33 mouse cellular contexts compared by ENCODE assay signal in the genomic region with DNA sequence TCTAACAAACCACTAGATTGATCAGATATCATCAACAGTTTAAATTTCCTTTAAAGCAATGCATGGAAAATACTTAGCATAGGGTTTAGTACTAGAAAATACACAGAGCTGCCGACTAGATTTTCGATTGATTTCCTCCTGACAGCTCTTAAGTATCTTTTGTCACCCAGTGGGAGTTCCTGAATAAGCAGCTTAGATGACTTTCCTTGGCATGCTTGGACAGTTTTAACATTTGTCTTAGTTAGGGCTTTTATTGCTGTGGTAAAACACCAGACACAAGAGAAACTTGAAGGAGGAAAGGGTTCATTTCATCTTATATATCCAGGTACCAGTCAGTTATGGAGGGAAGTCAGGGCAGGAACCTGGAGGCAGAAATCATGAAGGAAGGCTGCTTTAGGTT.
"Had no signal": no experiment of that assay in that cellular context is flagged by ENCODE, and none has a peak within 500 bp of the region (broad histone marks: within the 10 kb centered on the region; RNA-seq: fewer than 3 reads in every experiment).

No protein-coding gene starts in this region.

- DNase-seq: left cerebral cortex, postnatal 4 days; liver; liver, embryonic 13.5 days; liver, postnatal 0 days; lung, adult 18-20 months; lung, adult 2 months; lung, embryonic 14.5 days; lung, postnatal 10 days; lung, postnatal 14 days; lung, postnatal 36 days; lung, postnatal 4 days; midbrain, embryonic 14.5 days had no signal

- H3K27ac ChIP-seq: limb, embryonic 10.5 days; limb, embryonic 12.5 days; limb, embryonic 13.5 days; limb, embryonic 15.5 days; liver, embryonic 12.5 days; liver, embryonic 13.5 days; liver, embryonic 14.5 days; liver, embryonic 15.5 days; lung, embryonic 15.5 days; macrophage; midbrain, embryonic 10.5 days; midbrain, embryonic 12.5 days; midbrain, embryonic 13.5 days; midbrain, embryonic 15.5 days; neural tube, embryonic 12.5 days; neural tube, embryonic 13.5 days had no signal

- H3K36me3 ChIP-seq: limb, embryonic 10.5 days; limb, embryonic 12.5 days; limb, embryonic 13.5 days; limb, embryonic 15.5 days; liver, embryonic 12.5 days; liver, embryonic 13.5 days; liver, embryonic 15.5 days; lung, embryonic 15.5 days; midbrain, embryonic 10.5 days; midbrain, embryonic 12.5 days; midbrain, embryonic 13.5 days; midbrain, embryonic 15.5 days; neural tube, embryonic 12.5 days; neural tube, embryonic 13.5 days had no signal

- H3K9me3 ChIP-seq: limb, embryonic 10.5 days; limb, embryonic 12.5 days; limb, embryonic 13.5 days; limb, embryonic 15.5 days; liver, embryonic 12.5 days; liver, embryonic 13.5 days; liver, embryonic 15.5 days; lung, embryonic 15.5 days; midbrain, embryonic 10.5 days; midbrain, embryonic 12.5 days; midbrain, embryonic 13.5 days; midbrain, embryonic 15.5 days; neural tube, embryonic 12.5 days; neural tube, embryonic 13.5 days had no signal

- H3K9ac ChIP-seq: limb, embryonic 12.5 days; limb, embryonic 13.5 days; limb, embryonic 15.5 days; liver, embryonic 12.5 days; liver, embryonic 13.5 days; liver, embryonic 14.5 days; liver, embryonic 15.5 days; liver, postnatal 0 days; lung, embryonic 14.5 days; lung, embryonic 15.5 days; midbrain, embryonic 12.5 days; midbrain, embryonic 13.5 days; midbrain, embryonic 15.5 days; neural tube, embryonic 12.5 days; neural tube, embryonic 13.5 days had no signal

- H3K4me1 ChIP-seq: limb, embryonic 10.5 days; limb, embryonic 12.5 days; limb, embryonic 13.5 days; limb, embryonic 15.5 days; liver, embryonic 12.5 days; liver, embryonic 13.5 days; liver, embryonic 15.5 days; lung, embryonic 15.5 days; megakaryocyte, embryonic 14.5 days; midbrain, embryonic 10.5 days; midbrain, embryonic 12.5 days; midbrain, embryonic 13.5 days; midbrain, embryonic 15.5 days; neural tube, embryonic 12.5 days; neural tube, embryonic 13.5 days had no signal

- H3K27me3 ChIP-seq: limb, embryonic 12.5 days; limb, embryonic 13.5 days; limb, embryonic 15.5 days; liver, embryonic 12.5 days; liver, embryonic 13.5 days; liver, embryonic 15.5 days; lung, embryonic 15.5 days; megakaryocyte, embryonic 14.5 days; midbrain, embryonic 12.5 days; midbrain, embryonic 13.5 days; midbrain, embryonic 15.5 days; neural tube, embryonic 12.5 days; neural tube, embryonic 13.5 days had no signal

- H3K4me2 ChIP-seq: limb, embryonic 12.5 days; limb, embryonic 13.5 days; limb, embryonic 15.5 days; liver, embryonic 11.5 days; liver, embryonic 12.5 days; liver, embryonic 13.5 days; liver, embryonic 15.5 days; lung, embryonic 14.5 days; lung, embryonic 15.5 days; midbrain, embryonic 11.5 days; midbrain, embryonic 12.5 days; midbrain, embryonic 13.5 days; midbrain, embryonic 15.5 days; neural tube, embryonic 12.5 days; neural tube, embryonic 13.5 days had no signal

- ATAC-seq: liver, embryonic 12.5 days; liver, postnatal 0 days; lung, postnatal 0 days; midbrain, embryonic 13.5 days; midbrain, embryonic 15.5 days; midbrain, embryonic 16.5 days had no signal

- H3K4me3 ChIP-seq: limb, embryonic 10.5 days; limb, embryonic 12.5 days; limb, embryonic 13.5 days; limb, embryonic 15.5 days; liver, embryonic 12.5 days; liver, embryonic 13.5 days; liver, embryonic 15.5 days; lung, embryonic 15.5 days; megakaryocyte, embryonic 14.5 days; midbrain, embryonic 10.5 days; midbrain, embryonic 12.5 days; midbrain, embryonic 13.5 days; midbrain, embryonic 15.5 days; myocyte; neural tube, embryonic 12.5 days; neural tube, embryonic 13.5 days had no signal
